Mouse (Mus musculus): ENCODE measurements at regions not wholly inside any gene's neighbourhood (a gene's known extent, or its start where the extent isn't known, plus 50 kb on each side); places are given as distances from the start of the nearest gene placed in this dataset.

DNA sequence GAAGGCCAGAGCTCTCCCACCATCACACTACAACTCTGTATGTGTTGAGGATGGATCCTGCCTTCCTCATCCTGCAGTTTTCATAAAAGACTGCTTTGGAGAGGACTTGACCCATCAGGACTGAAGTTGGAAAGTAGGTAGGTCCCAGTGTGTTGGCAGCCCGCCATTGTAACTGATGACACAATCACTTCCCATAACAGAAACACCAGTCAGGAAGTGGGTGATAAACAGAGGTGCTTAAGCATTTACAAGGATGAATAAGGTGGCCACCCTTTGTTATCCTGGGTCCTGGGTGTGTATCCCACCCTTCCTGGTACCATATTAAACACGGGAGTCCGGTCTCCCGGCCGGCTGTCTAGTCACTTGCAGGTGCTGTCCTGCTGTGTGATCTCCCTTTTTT lies 118.3 kb downstream of the Snx10 start:
- peak in 1 of 2 experiments; percentile 27 for DNase-seq (ENCODE audit: low spot score in 2 of 2)

DNA sequence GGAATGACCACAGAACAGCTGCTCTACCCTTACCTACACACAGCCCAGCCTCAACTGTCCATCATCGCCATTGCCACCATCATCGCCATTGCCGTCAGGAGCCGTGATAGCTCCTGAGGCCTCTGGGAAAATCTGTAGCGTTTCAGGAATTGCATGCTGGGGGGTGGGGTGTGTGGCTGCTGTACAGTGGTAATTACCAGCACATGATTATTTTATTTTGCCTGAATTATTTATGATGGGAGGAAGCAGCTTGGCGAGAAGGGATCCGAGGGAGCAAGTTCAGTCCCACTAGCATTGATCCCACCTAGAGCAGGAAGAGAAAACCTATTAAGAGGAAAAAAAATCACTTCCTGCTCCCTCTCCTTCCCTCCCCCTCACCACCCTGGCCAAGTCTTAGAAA lies 125.1 kb downstream of the Snx10 start:
- DNase-seq (ENCODE audit: low spot score in 2 of 2), result no peak

DNA sequence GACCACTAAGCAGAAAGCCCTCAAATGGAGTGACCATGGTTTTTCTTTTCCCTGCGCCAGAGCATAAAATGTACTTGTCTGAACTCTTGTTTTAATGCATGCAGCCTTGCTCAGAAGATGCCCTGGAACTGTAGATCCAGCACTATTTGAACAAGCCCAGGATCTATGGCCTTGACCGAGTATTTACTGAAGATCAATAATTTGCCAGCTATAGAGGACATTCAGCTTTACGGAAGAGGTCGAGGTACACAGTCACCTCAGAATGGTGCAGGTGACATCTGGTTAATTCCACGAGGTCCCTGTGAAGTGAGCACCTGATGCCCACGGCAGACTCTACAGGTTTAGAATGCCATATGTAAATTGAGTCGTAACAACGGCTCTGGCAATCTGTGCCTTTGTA lies 130.1 kb downstream of the Snx10 start:
- no peak for DNase-seq (ENCODE audit: low spot score in 2 of 2)

DNA sequence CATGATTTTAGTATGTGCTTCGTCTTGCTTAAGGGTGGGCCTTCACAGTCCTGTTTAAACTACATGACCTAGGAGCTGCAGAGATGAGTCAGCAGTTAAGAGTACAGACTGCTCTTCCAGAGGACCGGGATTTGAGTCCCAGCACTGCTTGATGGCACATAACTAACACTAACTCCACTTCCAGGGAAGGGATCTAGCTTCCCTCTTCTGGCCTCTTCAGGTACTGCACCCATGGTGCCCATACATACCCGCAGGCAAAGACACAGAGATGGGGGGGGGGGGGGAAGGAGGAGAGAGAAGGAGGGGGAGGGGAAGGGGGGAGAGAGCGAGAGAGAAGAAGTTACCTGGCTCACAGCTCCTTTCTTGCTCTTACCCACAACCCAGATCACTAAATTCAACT lies 131.3 kb downstream of the Snx10 start:
- DNase-seq (ENCODE audit: low spot score in 2 of 2), result no peak

DNA sequence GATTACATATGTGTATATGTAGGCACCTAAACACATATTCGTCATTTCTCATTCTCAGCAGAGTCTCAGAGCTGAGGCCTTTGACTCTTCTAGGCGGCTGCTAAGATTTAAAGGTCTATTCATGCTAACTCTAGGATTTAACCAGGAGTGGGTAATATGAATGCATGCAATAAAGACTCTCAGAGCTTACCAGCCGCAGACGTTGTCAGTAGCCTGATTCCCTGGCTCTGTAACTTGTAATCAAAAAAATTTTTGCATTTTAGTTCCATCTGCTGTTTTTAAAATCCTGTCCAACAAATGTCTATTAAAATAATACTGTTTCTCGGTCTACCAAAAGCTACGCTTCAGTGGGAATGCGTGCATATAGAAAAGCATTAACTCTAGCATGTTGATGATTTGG lies 132.4 kb downstream of the Snx10 start:
- no peak for DNase-seq (ENCODE audit: low spot score in 2 of 2)

DNA sequence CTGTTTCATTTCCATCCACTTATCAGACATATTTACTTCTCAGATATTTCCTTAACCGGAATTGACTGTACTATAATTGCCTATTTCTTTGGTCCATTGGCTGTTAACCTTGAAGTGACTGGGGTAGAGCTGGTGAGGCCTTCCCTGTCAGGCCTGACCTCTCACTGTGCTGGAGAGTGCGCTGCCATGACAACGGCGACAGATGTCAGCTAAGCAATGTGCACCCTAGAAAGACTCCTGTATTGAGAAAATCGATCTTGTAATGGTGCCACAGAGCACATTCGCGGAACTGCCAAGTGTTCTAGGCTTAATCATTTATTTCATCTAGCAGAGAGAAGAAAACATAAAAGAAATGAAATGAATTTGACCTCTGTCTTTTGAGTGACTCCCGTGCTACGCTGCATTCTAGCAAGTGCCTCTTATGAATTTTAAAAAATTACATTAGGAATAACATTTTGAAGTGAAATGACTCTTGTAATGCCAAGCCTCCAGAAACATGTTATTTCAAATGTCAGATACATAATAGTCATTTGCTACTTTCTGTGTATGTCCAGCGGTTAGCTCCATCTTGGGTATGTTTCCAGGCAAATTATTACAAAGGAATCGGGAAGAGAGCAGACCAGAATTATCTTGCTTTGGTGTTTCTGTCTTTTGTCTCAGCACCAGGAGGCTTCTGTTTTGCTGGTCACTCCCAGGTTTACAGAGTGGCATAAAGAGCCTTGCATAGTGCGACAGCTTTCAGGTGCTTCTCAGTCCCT lies 133.4 kb downstream of the Snx10 start:
- DNase-seq (ENCODE audit: low spot score in 2 of 2), result no peak

DNA sequence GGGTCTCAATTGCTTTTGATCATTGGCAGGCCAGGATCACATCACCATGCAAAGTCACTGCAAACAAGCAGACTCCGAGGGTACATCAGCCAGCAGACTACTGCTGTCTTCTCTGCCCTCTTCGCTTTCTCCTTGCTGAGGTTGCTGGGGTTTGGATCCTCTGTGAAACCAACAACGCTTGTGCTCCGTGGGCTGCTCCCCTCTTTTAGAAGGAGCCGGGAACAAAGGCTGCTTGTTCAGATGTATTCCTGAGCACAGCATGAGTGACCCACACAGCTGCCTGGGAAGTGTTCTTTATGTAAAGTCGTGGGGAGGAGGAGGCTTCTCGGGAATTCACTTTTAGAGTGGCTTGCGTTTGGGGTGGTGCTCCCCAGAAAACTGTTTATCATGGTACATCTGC lies 134.7 kb downstream of the Snx10 start:
- no peak for DNase-seq (ENCODE audit: low spot score in 2 of 2)

DNA sequence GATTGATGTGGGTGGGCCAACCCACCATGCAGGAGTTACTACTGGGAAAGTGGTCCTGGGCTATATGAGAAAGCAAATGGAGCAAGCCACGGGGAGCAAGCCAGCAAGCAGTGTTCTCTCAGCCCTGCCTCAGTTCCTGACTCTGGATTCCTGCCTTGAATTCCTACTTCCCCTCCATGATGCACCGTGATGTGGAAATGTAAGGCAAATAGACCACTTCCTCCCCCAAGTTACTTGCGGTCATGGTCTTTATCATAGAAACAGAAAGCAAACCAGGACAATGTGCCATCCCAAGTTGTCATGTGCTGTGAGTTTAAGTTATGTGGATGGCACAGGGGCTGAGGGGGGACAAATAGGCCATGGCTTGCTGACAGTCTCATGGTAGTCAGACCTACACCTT lies 139.5 kb downstream of the Snx10 start:
- no peak for DNase-seq (ENCODE audit: low spot score in 2 of 2)

DNA sequence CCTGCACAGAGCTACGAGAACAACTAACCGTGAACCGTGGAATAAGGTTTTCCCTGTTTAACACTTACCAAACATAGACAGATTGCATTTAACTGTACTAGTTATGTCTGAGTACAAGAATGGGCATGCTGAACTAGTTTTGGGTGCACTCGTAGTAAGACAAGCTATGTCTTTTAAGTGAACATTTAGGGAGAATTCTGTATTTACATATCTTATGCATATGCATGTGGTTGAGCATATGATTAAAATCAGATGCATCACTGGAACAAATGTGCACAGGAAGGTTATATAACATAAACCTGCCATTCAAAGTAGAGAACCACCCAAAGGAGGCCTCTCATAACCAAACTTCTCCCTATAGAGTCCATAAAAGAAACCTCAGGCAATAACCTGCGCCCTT lies 140.3 kb downstream of the Snx10 start:
- no peak for DNase-seq (ENCODE audit: low spot score in 2 of 2)

DNA sequence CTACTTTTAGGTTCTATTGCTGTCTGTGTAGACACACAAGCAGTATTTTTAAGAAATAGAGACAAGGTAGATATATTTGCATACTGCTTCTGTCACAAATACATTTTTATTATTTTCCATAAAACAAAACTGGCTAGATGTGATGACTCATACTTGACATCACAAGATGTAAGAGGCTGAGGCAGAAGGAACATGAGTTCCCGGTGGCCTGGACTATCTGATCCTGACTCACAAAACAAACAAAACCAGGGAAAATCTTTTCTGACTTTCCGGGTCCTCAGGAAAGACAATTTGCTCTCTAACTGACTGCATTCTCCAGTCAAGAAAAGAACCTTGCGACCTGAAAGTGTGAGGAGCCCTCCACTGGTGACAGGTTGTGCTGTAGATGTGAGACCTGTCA lies 143.3 kb downstream of the Snx10 start:
- no peak for DNase-seq (ENCODE audit: low spot score in 2 of 2)

DNA sequence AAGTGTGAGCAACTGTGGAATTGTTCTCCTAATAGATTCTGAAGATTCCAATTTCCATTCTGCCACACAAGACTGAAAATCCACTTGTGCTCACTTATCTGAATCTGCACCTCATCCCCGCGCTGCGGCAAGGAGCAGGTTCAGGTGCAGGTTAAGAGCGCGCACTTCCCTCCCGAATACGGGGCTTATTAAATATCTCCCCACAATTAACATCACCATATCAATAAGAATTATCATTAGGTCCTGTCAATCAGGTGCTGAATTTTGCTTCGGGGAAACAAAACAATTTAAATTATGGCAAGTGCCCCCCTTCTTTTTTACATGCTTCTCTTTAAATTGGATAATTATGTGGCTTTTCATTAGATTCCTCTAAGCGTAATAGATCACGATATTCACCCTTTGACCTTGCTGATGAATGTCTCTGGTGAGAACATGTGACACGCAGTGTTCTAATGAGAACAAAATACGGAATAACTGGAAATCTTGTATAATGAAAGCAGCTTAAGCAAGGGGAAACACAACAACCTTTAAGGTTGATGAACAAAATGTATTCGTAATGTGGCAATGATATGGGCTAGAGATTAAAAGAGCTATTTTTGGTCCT lies 151.7 kb downstream of the Snx10 start:
- DNase-seq (ENCODE audit: low spot score in 2 of 2), result no peak

DNA sequence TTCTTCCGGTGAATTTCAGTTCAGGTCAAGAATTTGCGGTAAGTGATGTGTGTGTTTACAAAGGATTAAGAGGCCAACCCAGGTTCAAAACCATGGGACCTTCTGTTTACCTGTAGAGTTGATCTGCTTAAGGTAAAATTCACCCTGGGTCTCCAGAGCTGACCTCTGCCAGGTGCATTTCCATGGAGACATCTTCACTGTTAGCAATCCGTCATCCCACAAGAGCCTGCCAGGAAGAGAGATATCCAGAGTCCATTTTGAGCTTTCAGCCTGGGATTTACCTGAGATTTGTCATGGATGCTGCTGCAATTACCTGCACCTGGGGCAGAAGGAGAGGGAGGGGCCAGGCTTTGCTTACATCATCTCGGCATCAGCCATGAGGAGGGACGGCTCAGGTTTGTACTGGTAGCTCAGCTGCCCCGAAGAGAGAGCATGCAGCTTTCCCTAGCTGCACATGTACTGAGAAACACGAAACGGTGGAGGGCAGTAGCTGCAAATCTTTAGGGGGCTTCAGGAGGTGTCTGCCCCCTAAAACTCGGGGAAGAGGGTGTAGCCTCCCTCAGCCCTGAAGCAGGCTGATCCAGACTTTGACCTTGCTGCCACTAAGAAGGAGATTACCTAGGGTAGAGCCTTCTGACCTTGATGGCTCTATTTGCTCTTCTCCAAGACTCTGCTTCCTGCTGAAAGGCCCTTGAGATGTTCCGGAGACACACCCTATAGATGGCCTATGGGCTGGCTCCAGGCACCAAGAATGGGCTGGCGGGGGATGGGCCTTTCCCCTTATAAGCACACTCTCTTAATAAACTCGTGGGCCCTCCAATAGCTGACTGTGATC lies 153.7 kb downstream of the Snx10 start:
- DNase-seq (ENCODE audit: low spot score in 2 of 2), result no peak

DNA sequence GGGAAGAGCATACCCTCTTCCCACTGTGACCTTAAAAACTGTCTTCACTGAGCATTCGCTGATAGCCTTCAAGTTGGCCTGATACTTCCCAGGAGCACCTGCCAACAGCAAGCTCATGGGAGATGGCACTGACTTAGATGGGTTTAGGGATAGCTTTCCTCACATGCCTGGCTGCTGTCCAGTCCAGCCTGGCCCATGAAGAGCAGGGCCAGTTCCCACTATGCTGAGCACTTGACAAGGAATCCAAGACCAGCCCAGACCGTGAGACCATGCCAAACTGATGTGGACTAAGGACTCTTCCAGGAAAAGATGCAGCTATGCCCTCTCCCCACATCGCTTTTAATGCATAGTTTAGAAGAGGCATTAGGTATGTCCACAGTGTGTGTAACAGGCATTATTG lies 155.0 kb downstream of the Snx10 start:
- DNase-seq (ENCODE audit: low spot score in 2 of 2), result no peak

DNA sequence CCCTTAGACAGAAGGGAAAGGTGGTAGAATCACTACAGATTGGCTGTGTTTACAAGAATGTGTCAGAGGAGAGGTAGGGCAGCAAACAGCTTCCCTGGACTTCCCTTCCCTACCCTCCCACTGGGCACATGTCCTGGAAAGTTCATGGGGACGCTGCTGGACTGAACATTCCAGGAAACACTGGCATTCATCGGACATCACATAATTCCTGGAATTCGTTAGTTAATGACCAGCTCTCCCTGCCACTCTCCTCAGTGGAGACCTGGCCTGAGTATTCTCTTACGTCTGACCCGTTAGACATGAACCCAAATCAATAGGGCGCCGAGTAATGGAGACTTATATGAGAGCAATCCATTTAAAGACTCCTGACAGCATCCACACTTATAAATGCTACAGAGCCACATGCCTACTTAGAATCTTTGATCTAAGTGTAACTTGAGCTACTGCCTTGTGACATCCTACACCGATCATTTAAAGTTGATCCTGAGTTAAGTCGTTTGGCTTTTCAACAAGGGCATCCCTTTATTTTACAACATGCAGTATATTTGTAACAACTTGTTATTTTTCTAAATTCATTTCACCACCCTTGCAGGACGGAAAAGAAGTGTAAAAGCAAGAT lies 156.6 kb downstream of the Snx10 start:
- DNase-seq (ENCODE audit: low spot score in 2 of 2), result no peak

DNA sequence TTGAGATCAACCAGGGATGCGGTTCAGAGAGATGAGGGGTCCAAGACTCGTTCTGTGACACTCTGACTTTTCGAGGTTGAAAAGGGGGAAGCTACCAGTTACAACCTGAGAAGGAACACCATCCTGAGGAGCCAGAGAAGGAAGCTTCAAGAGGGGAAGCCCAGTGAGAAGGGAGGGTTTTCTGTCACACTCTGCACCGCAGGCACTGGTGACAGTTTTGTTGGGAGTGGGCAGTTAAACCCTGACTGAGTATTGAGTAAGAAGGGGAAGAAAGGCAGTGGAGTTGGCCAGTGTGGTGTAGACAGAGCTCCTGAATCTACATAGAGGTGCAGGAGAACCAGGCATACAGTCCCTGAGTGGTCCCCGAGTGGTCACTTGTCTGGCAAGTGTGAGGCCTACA lies 159.4 kb downstream of the Snx10 start:
- no peak for DNase-seq (ENCODE audit: low spot score in 2 of 2)

DNA sequence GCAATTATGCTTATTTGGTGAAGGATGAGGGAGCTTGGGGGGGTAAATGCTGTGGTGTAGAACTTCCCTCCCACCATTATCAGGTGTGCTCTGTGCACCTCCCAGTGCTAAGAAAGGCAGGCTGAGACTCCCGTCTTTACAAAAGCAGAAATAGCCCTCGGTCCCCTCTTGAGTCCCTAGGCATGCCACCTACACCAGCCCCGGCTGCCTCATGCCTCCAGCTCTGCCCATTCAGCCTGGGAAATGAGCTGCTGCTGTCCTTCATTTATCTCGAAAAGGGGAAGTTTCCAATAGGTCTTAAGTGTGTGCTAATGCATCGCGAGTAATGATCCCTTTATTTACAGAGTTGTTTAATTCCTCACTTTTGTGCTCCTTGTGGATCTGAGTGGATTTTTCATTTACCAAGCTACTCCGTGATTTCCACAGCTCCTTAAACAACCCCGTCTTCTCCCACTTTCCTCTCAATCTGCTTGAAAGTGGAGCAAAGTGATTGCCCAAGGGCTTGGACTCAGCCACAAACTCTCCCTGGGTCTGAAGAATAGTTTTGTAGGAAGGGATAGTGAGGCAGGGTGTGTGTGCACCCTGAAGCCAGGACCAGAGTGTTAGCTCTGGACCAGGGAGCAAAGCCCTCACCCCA lies 162.1 kb downstream of the Snx10 start:
- no peak for DNase-seq (ENCODE audit: low spot score in 2 of 2)

DNA sequence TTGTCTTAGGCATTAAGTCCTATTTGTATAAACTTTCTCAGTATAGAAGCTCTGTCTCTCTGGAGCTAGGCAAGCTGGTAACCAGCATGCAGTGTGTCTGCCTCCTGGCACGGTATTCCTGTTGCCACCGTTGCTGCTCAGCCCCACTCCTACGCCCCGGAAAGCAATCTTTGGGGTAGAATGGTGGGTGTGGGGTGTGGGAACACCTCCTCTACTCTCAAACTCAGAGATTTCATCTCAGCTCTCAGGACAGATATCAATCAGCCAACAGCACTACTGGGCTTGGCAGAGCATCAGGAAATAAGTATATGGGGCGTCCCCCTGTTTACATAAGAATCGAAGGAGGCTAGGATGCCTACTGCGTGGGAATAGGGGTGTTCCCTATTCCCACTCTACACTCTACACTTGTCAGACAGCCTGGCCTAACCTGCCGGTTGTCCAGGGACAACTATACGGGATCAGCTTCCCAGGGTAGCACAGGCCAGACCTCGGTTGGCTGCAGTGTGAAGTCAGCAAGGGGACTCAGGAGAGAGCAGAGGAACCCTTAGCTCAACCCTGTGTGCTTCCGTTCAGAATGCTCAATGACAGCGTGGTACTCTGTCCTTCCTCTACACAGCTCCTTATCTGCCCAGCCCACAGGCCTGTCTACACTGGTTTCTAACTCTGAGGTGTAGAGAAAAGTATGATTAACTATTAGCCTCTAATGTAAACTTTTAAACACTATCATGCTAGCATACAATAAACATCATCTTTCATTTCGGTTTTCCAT lies 167.3 kb downstream of the Snx10 start:
- no peak for DNase-seq (ENCODE audit: low spot score in 2 of 2)

DNA sequence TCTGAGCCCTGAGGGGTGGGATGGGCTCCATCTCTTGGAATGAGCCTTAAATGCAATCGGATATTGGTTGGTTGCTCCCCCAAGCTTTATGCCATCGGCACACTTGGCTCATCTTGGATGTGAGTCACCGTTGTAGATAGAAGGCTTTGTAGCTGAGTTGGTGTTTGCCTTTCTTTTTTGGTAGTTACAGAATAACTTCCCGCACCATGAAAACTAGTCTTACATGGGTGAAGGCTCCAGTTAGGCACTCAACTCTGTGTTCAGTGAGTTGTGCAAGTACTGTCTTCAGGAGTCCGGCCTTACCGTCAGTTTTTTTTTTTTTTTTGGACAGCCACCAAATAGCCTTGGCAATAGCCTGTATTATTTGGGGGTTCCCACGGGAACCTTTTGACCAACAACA lies 170.3 kb downstream of the Snx10 start:
- DNase-seq (ENCODE audit: low spot score in 2 of 2), result no peak

DNA sequence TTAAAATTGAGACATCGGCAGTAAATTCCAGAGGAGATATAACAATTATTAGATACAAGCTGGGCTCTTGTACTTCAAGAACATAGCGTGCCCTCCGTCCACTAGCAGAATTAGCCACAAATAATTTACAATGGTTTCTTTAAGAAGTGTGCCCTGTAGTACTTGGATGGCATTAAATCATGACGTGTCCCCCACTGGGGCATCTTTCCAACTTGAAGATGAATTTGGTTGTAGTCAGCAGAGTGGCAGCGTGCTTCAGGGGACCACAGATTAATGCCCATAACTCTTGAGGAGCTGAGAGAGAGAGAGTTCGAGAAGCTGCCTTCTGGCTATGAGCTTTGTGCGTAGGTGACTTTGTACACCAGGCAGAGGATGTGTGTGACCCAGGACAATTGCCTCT lies 172.7 kb downstream of the Snx10 start:
- no peak for DNase-seq (ENCODE audit: low spot score in 2 of 2)

DNA sequence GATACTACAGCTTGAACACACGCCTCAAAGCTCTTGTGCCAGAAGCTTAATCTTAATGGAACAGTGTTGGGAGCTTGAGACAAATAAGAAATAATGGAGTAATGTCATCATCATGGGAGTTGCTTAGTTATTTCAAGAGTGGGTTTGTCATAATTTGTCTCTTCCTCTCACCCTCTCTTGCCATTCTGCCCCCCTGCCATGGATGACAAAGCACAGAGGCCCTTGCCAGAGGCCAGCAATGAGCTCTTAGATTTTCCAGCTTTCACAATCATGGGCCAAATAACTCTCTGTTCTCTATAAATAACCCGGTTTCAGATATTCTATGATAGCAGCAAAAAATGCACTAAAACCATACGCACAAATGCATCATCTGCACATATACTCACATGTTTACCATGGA lies 174.1 kb downstream of the Snx10 start:
- no peak for DNase-seq (ENCODE audit: low spot score in 2 of 2)

DNA sequence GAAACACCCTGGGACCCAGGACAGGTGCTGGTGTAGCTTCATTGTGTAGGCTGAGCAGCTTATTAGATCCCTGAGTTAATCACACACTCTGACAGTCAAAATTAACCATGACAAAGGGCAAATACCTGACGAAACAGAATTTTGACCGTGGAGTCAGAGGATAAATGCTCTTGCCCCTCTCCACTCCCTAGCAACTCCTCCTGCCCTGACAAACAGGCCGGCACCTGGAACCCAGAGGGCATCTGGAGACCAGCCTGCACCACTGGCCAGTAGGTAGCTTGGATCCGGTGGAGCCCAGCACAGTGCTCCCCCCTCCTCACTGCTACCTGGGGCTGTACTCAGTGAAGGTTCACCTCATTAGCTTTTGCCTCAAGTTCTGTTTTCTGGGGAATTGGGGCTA lies 174.5 kb downstream of the Snx10 start:
- no peak for DNase-seq (ENCODE audit: low spot score in 2 of 2)
